Mouse (Mus musculus) CD4-positive, CD25-positive, alpha-beta regulatory T cell, adult 4 months (primary cell): Measurements from ENCODE around the gene Tmx2. TPM values are rescaled to one million over a fixed set of nuclear protein-coding genes. Genes with fewer than 3 reads are reported as not detected.

Experiments used
- ATAC-seq: one replicate; pipeline ENCODE4 v1.8.0; 2017
- polyA plus RNA-seq, 2 experiments: library from polyadenylated mRNA; unstranded; fragments of 100-300 nt; shearing (Covaris generic); gene quantifications; one replicate each; pipeline ENCODE4 v1.2.1; 2017

Gene Tmx2
- polyA plus RNA-seq, 2 experiments from 2014 or later, result 115 to 140 TPM

- no peak for ATAC-seq
These were observed 41.3 kb downstream of the Tmx2 start for GRCm38 (mm10) chr2:84637452-84638165.

- ATAC-seq, result no peak
These were observed 42.7 kb downstream of the Tmx2 start for GRCm38 (mm10) chr2:84636231-84636741.

GRCm38 (mm10) chr2:84635611-84636010, 43.3 kb downstream of the Tmx2 start:
- no peak for ATAC-seq

GRCm38 (mm10) chr2:84634934-84635482, 43.9 kb downstream of the Tmx2 start:
- ATAC-seq, result no peak

GRCm38 (mm10) chr2:84634006-84634405, 44.9 kb downstream of the Tmx2 start:
- ATAC-seq, result no peak

GRCm38 (mm10) chr2:84632999-84633398, 45.9 kb downstream of the Tmx2 start:
- ATAC-seq, result peak; percentile 41

- ATAC-seq, result no peak
These were observed 46.9 kb downstream of the Tmx2 start for GRCm38 (mm10) chr2:84632001-84632400.

GRCm38 (mm10) chr2:84627036-84627435, 51.9 kb downstream of the Tmx2 start:
- no peak for ATAC-seq

- ATAC-seq, result no peak
These were observed 52.5 kb downstream of the Tmx2 start for GRCm38 (mm10) chr2:84626366-84626975.

GRCm38 (mm10) chr2:84624201-84624600, 54.7 kb downstream of the Tmx2 start:
- no peak for ATAC-seq

GRCm38 (mm10) chr2:84623428-84624119, 55.4 kb downstream of the Tmx2 start:
- no peak for ATAC-seq

GRCm38 (mm10) chr2:84622668-84623067, 56.3 kb downstream of the Tmx2 start:
- no peak for ATAC-seq

Other genes with a start within 250 kb of the Tmx2 start
- gene Tfpi, start 202.4 kb downstream of the Tmx2 start, polyA plus RNA-seq, result 1 to 10 TPM; 3.9 to 6.5 TPM
- gene Ctnnd1, start 28.4 kb downstream of the Tmx2 start, polyA plus RNA-seq, result 1 to 10 TPM in 1 of 2 experiments, under 1 TPM in 1; 0.89 to 1.1 TPM
- under 1 TPM in 1 of 2 experiments, not detected in 1; 0.48 TPM for gene Btbd18, start 20.1 kb downstream of the Tmx2 start, polyA plus RNA-seq
- 100 to 1,000 TPM in 1 of 2 experiments, 10 to 100 TPM in 1; 96.4 to 131 TPM for gene Selenoh, start 8.4 kb downstream of the Tmx2 start, polyA plus RNA-seq
- not detected for gene Gm28635, start 1.1 kb downstream of the Tmx2 start, polyA plus RNA-seq
- gene Med19, start 738 bp downstream of the Tmx2 start, polyA plus RNA-seq, result 10 to 100 TPM; 14.9 to 18.3 TPM
- 10 to 100 TPM; 10.1 to 12.5 TPM for gene Zdhhc5, start 36.0 kb upstream of the Tmx2 start, polyA plus RNA-seq
- 10 to 100 TPM; 50.3 to 54.6 TPM for gene Clp1, start 48.2 kb upstream of the Tmx2 start, polyA plus RNA-seq
- gene Ypel4, start 54.9 kb upstream of the Tmx2 start, polyA plus RNA-seq, result 1 to 10 TPM; 1.3 to 2.1 TPM
- not detected for gene Gm19426, start 64.5 kb upstream of the Tmx2 start, polyA plus RNA-seq
- gene Serping1, start 96.3 kb upstream of the Tmx2 start, polyA plus RNA-seq, result not detected
- gene Ube2l6, start 119.7 kb upstream of the Tmx2 start, polyA plus RNA-seq, result 100 to 1,000 TPM in 1 of 2 experiments, 10 to 100 TPM in 1; 89.3 to 121 TPM
- gene Smtnl1, start 143.5 kb upstream of the Tmx2 start, polyA plus RNA-seq, result not detected
- 10 to 100 TPM; 34.7 to 40.8 TPM for gene Timm10, start 147.9 kb upstream of the Tmx2 start, polyA plus RNA-seq
- gene Slc43a1, start 159.7 kb upstream of the Tmx2 start, polyA plus RNA-seq, result 1 to 10 TPM; 3.8 to 4.7 TPM
- gene Rtn4rl2, start 207.6 kb upstream of the Tmx2 start, polyA plus RNA-seq, result not detected